Mouse (Mus musculus) olfactory bulb, adult 2 months (tissue): ENCODE results near the gene Dock6.

ENCODE experiments used
- CTCF ChIP-seq: fragments of 200-500 bp; IDR thresholded peaks from 2 replicates; pipeline ENCODE4 v1.5.1; 2012; ENCODE audit warnings: low read depth, mild to moderate bottlenecking, low read length, moderate library complexity; ENCODE audit not compliant: insufficient read depth
- POLR2A ChIP-seq: fragments of 200-500 bp; IDR thresholded peaks from 2 replicates; pipeline ENCODE4 v1.6.1; 2012; ENCODE audit warnings: mild to moderate bottlenecking, low read depth, low read length, moderate library complexity; ENCODE audit not compliant: insufficient read depth

- no peak for TF ChIP-seq POLR2A
- no peak for TF ChIP-seq CTCF
Observed at GRCm38 (mm10) chr9:21872204-21872603, 19.8 kb upstream of the Dock6 start.
